Mouse (Mus musculus) midbrain, embryonic 10.5 days (tissue): ENCODE data around the gene Zfp583. TPM values are rescaled to one million over a fixed set of nuclear protein-coding genes. Genes with fewer than 3 reads are reported as not detected.

Source experiments
- DNase-seq: peaks from one replicate; pipeline ENCODE4 v3.0.0-alpha.2; 2017; ENCODE audit warnings: low spot score
- H3K27ac ChIP-seq: fragments of 300-500 bp; sonication (generic); replicated peaks from 2 replicates; pipeline ENCODE4 v1.5.1; 2016; ENCODE audit warnings: mild to moderate bottlenecking
- H3K27me3 ChIP-seq: fragments of 300-500 bp; sonication (generic); 2 replicates; pipeline ENCODE4 v1.6.1; 2016; ENCODE audit warnings: low read depth, mild to moderate bottlenecking; ENCODE audit not compliant: poor library complexity, severe bottlenecking
- H3K36me3 ChIP-seq: fragments of 300-500 bp; sonication (generic); 2 replicates; pipeline ENCODE4 v1.6.1; 2016; ENCODE audit warnings: mild to moderate bottlenecking, moderate library complexity
- H3K4me1 ChIP-seq: fragments of 300-500 bp; sonication (generic); 2 replicates; pipeline ENCODE4 v1.6.1; 2016
- H3K4me3 ChIP-seq: fragments of 300-500 bp; sonication (generic); 2 replicates; pipeline ENCODE4 v1.5.1; 2016; ENCODE audit warnings: mild to moderate bottlenecking, moderate library complexity
- H3K9me3 ChIP-seq: fragments of 300-500 bp; sonication (generic); replicated peaks from 2 replicates; pipeline ENCODE4 v1.6.1; 2016; ENCODE audit warnings: mild to moderate bottlenecking
- WGBS: fragments of 180-500 bp; shearing (Covaris S2); methylation state at CpG from one replicate; pipeline ENCODE4 v1.1.7; 2016; 5-methylcytosine and 5-hydroxymethylcytosine counted together
- polyA plus RNA-seq: library from polyadenylated mRNA; unstranded; fragments of >200 nt; fragmentation: Nextera tagmentation; extraction: Ambion mirVana; gene quantifications from 2 replicates; pipeline ENCODE4 v1.2.1, GENCODE M21; 2016

The Zfp583 gene
- polyA plus RNA-seq, 1 experiment from 2014 or later: 5.2 TPM

GRCm38 (mm10) chr7:6283451-6284075 lies 47.5 kb downstream of the Zfp583 start:
- H3K27ac ChIP-seq: peak overlapping the region; percentile 82
- WGBS: 1% methylated on average over 23 of the region's 23 CpGs
- peak; percentile 86 for DNase-seq
- H3K4me1 ChIP-seq: peaks cover 24% of the 10 kb centered on the region
- peak overlapping the region; percentile 60 for H3K4me3 ChIP-seq
- H3K9me3 ChIP-seq: no peaks in the 10 kb centered on the region
- H3K27me3 ChIP-seq: no peaks in the 10 kb centered on the region
- no peaks in the 10 kb centered on the region for H3K36me3 ChIP-seq

- Histone ChIP-seq H3K27ac (peak overlapping the region; percentile 82; the same call in 1 of the 2 replicates), H3K9me3 (no peaks in the 10 kb centered on the region)
- 3% methylated on average over 1 of the region's 1 CpGs for WGBS
These were observed 48.3 kb downstream of the Zfp583 start for GRCm38 (mm10) chr7:6282749-6283148.

GRCm38 (mm10) chr7:6277906-6278305 lies 53.2 kb downstream of the Zfp583 start:
- 72% methylated on average over 3 of the region's 3 CpGs for WGBS
- no peak for DNase-seq
- H3K27ac ChIP-seq: no peak overlapping the region
- H3K9me3 ChIP-seq: peaks cover 5% of the 10 kb centered on the region; the same call in 1 of the 2 replicates
- H3K4me1 ChIP-seq: no peaks in the 10 kb centered on the region
- H3K36me3 ChIP-seq: no peaks in the 10 kb centered on the region
- no peak overlapping the region for H3K4me3 ChIP-seq
- no peaks in the 10 kb centered on the region for H3K27me3 ChIP-seq

More at GRCm38 (mm10) chr7:6282749-6283148, 48.3 kb downstream of the Zfp583 start:
- DNase-seq: peak; percentile 65
- H3K27me3 ChIP-seq: no peaks in the 10 kb centered on the region
- H3K4me3 ChIP-seq: peak overlapping the region; percentile 60
- no peaks in the 10 kb centered on the region for H3K36me3 ChIP-seq
- peaks cover 22% of the 10 kb centered on the region for H3K4me1 ChIP-seq

GRCm38 (mm10) chr7:6265695-6266094 lies 65.4 kb downstream of the Zfp583 start:
- Histone ChIP-seq H3K4me3 (no peak overlapping the region), H3K27me3 (no peaks in the 10 kb centered on the region), H3K27ac (no peak overlapping the region), H3K36me3 (no peaks in the 10 kb centered on the region), H3K4me1 (no peaks in the 10 kb centered on the region), H3K9me3 (no peaks in the 10 kb centered on the region)
- peak; percentile 21 for DNase-seq
- 63% methylated on average over 8 of the region's 8 CpGs for WGBS

Other genes starting within 250 kb of the Zfp583 start
- gene Zfp787, start 175.3 kb downstream of the Zfp583 start, polyA plus RNA-seq: 25.0 and 27.3 TPM in 2 replicates
- 81.8 and 86.1 TPM in 2 replicates for gene Zfp444, start 159.1 kb downstream of the Zfp583 start, polyA plus RNA-seq
- gene Galp, start 134.2 kb downstream of the Zfp583 start, polyA plus RNA-seq: not detected in 2 replicates
- not detected in 2 replicates for gene Zscan5b, start 109.0 kb downstream of the Zfp583 start, polyA plus RNA-seq
- gene Epp13, start 78.6 kb downstream of the Zfp583 start, polyA plus RNA-seq: not detected in 2 replicates
- 6.3 and 7.7 TPM in 2 replicates for gene Zfp667, start 44.7 kb downstream of the Zfp583 start, polyA plus RNA-seq
- gene Gm3854, start 12.5 kb upstream of the Zfp583 start, polyA plus RNA-seq: 2.9 and 3.9 TPM in 2 replicates
- 1.8 and 2.7 TPM in 2 replicates for gene Zfp78, start 32.0 kb upstream of the Zfp583 start, polyA plus RNA-seq
- gene Zfp28, start 52.0 kb upstream of the Zfp583 start, polyA plus RNA-seq: 10.2 and 12.7 TPM in 2 replicates
- gene Smim17, start 67.4 kb upstream of the Zfp583 start, polyA plus RNA-seq: 0.48 and 0.91 TPM in 2 replicates
- gene Gm20715, start 79.0 kb upstream of the Zfp583 start, polyA plus RNA-seq: not detected in 2 replicates
- gene Olfr1344, start 107.4 kb upstream of the Zfp583 start, polyA plus RNA-seq: 0.19 TPM in 1 of 2 replicates, not detected in the other
- gene Olfr1336, start 124.9 kb upstream of the Zfp583 start, polyA plus RNA-seq: not detected in 2 replicates
- gene Olfr1346, start 135.8 kb upstream of the Zfp583 start, polyA plus RNA-seq: not detected in 2 replicates
- not detected in 2 replicates for gene Olfr5, start 155.7 kb upstream of the Zfp583 start, polyA plus RNA-seq
- not detected in 2 replicates for gene Olfr1347, start 168.5 kb upstream of the Zfp583 start, polyA plus RNA-seq
- gene Olfr1348, start 177.5 kb upstream of the Zfp583 start, polyA plus RNA-seq: not detected in 2 replicates
- gene Olfr1349, start 191.7 kb upstream of the Zfp583 start, polyA plus RNA-seq: not detected in 2 replicates
- not detected in 2 replicates for gene Olfr1350, start 233.6 kb upstream of the Zfp583 start, polyA plus RNA-seq